8 mouse cellular contexts compared by ENCODE assay signal in genomic region chr2:165888396-165888795, GRCm38 (mm10). TPM values are rescaled to one million over a fixed set of nuclear protein-coding genes. Genes with fewer than 3 reads are reported as not detected.
DNase-seq lines count a peak whose midpoint lies in the region; ATAC-seq and TF ChIP-seq lines count a peak whose summit lies in the region.

No protein-coding gene starts in this region.

- H3K27me3 ChIP-seq in hindbrain, postnatal 0 days (ENCODE audit: insufficient read depth, low read length), result no peaks in the 10 kb centered on the region
- H3K27me3 ChIP-seq in limb, embryonic 10.5 days (ENCODE audit: low read depth, poor library complexity, severe bottlenecking), result no peaks in the 10 kb centered on the region
- no peaks in the 10 kb centered on the region for H3K27me3 ChIP-seq in midbrain, embryonic 12.5 days

- H3K27ac ChIP-seq in hindbrain, postnatal 0 days, result peak overlapping the region; percentile 100
- peak overlapping the region; percentile 98 for H3K27ac ChIP-seq in limb, embryonic 10.5 days
- peak overlapping the region; percentile 99 for H3K27ac ChIP-seq in midbrain, embryonic 12.5 days (replicated peaks)

- H3K36me3 ChIP-seq in hindbrain, postnatal 0 days (ENCODE audit: insufficient read depth, low read length), result no peaks in the 10 kb centered on the region
- no peaks in the 10 kb centered on the region for H3K36me3 ChIP-seq in limb, embryonic 10.5 days
- no peaks in the 10 kb centered on the region for H3K36me3 ChIP-seq in midbrain, embryonic 12.5 days

- WGBS in hindbrain, postnatal 0 days, result 7% methylated on average over 13 of the region's 13 CpGs
- WGBS in limb, embryonic 10.5 days, result 30% methylated on average over 13 of the region's 13 CpGs
- WGBS in midbrain, embryonic 12.5 days, result 10% methylated on average over 13 of the region's 13 CpGs

- H3K4me3 ChIP-seq in hindbrain, postnatal 0 days (ENCODE audit: low read length), result no peak overlapping the region
- H3K4me3 ChIP-seq in limb, embryonic 10.5 days, result no peak overlapping the region
- no peak overlapping the region for H3K4me3 ChIP-seq in midbrain, embryonic 12.5 days

- DNase-seq in embryo, embryonic 10 days (ENCODE audit: low spot score), result peak; percentile 78
- DNase-seq in embryo, embryonic 9.5 days (ENCODE audit: extremely low spot score), result no peak
- peak; percentile 83 for DNase-seq in cerebellum, adult 9-11 months
- peak; percentile 71 to 77 for DNase-seq in frontal cortex, postnatal 10 days (ENCODE audit: low spot score in 2 of 2)
- peak; percentile 93 for DNase-seq in hindbrain, postnatal 0 days (ENCODE audit: low spot score)
- DNase-seq in limb, embryonic 10.5 days (ENCODE audit: low spot score), result peak; percentile 72
- peak; percentile 89 to 95 for DNase-seq in spleen, postnatal 10 days (ENCODE audit: low spot score in 2 of 2)

- H3K9ac ChIP-seq in hindbrain, postnatal 0 days (replicated peaks; ENCODE audit: low read length), result no peak overlapping the region
- H3K9ac ChIP-seq in midbrain, embryonic 12.5 days (replicated peaks), result peak overlapping the region; percentile 35; the same call in 1 of the 2 replicates

- peaks cover 44% of the 10 kb centered on the region for H3K4me1 ChIP-seq in hindbrain, postnatal 0 days (ENCODE audit: insufficient read depth, low read length)
- peaks cover 82% of the 10 kb centered on the region for H3K4me1 ChIP-seq in limb, embryonic 10.5 days
- H3K4me1 ChIP-seq in midbrain, embryonic 12.5 days, result peaks cover 66% of the 10 kb centered on the region

- H3K9me3 ChIP-seq in hindbrain, postnatal 0 days (ENCODE audit: low read length), result no peaks in the 10 kb centered on the region
- no peaks in the 10 kb centered on the region for H3K9me3 ChIP-seq in limb, embryonic 10.5 days (replicated peaks)
- H3K9me3 ChIP-seq in midbrain, embryonic 12.5 days, result no peaks in the 10 kb centered on the region

- H3K4me2 ChIP-seq in hindbrain, postnatal 0 days (ENCODE audit: low read depth, low read length), result no peak overlapping the region
- H3K4me2 ChIP-seq in midbrain, embryonic 12.5 days (replicated peaks), result peak overlapping the region; percentile 8; the same call in 1 of the 2 replicates

- 0 out of 2 replicates have a peak, but pooled peaks have one; percentile 22 for TF ChIP-seq CTCF in hindbrain, postnatal 0 days (IDR thresholded peaks at IDR 0.05; ENCODE audit: low read depth)

- peak; percentile 38; the same call in 1 of the 2 replicates for ATAC-seq in hindbrain, postnatal 0 days
- ATAC-seq in midbrain, embryonic 12.5 days (ENCODE audit: low FRiP score, low read depth), result peak; percentile 41

RNA-seq across cellular contexts. Expression of gene Zmynd8, which starts 10.4 kb away (rescaled TPM):
- total RNA-seq in hindbrain, postnatal 0 days (2014; rRNA removed), result 46.6 and 46.8 TPM in 2 replicates
- polyA plus RNA-seq in hindbrain, postnatal 0 days (2015; fragmentation: Nextera tagmentation; extraction: Ambion mirVana), result 53.0 and 56.9 TPM in 2 replicates
- polyA plus RNA-seq in limb, embryonic 10.5 days (2016; fragmentation: Nextera tagmentation; extraction: Ambion mirVana), result 59.3 and 59.5 TPM in 2 replicates
- 70.6 and 71.2 TPM in 2 replicates for polyA plus RNA-seq in midbrain, embryonic 12.5 days (2016; fragmentation: Nextera tagmentation; extraction: Ambion mirVana)
